Mouse (Mus musculus) cerebellum, adult 9-10 months (tissue): ENCODE results near the gene Mrnip.

ENCODE experiments used
- DNase-seq: peaks from one replicate; pipeline ENCODE4 v3.0.0; 2022

The Mrnip gene

DNA sequence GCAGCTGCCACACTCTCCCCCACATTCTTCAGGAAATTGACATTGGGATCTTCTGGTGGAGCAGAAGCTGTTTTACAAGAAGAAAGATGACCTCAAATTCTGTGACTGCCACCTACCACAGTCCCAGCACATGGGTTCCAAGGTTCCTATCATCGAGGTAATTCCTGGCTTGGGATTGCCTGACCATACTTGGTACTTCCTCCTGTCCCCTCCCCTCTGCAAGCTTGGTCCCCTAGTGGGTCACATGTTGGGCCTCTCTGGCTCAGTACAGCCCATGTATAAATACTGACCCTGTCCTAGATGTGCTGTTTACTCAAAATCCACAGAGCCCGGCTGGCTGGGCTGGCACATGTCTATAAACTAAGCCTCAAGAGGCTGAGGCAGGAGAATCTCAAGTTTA is 31.8 kb downstream of the Mrnip start:
- DNase-seq: no peak

DNA sequence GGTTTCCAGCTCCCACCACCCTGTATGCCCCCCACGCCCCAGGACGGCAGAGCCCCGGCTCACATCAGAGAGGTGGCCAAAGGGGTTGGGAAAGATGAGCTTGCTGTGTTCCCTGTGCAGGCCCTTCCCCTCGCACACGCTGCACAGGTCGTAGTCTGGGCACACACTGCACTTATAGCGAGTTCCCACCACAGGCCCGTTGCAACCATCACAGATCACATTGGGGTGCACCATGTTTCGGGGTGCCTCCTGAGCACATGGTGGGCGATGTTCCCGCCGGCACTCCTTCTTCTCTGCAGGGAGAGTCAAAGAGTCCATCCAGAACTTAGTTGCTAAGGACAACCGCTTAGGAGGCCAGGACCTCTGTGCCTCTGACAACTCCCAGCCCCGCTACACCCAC is 33.1 kb downstream of the Mrnip start:
- no peak for DNase-seq

DNA sequence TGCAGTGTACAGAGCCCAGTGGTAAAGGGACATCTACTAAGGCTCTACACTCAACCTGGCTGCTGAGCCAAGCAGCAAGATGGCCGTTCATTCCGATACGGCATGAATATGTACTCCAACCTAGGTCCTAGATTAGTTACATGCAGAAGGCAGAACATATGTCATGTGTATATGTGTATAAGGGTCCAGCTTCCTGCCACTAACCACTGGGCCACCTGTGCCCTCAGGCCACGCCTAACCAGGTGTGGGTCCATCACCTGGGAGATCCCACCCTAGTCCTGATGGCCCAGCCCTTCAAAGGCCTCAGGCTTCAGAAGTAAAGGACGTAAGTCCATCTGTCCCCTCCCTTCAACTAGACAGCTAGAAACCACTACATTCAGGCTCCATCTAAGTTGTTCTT is 33.8 kb downstream of the Mrnip start:
- DNase-seq: no peak

DNA sequence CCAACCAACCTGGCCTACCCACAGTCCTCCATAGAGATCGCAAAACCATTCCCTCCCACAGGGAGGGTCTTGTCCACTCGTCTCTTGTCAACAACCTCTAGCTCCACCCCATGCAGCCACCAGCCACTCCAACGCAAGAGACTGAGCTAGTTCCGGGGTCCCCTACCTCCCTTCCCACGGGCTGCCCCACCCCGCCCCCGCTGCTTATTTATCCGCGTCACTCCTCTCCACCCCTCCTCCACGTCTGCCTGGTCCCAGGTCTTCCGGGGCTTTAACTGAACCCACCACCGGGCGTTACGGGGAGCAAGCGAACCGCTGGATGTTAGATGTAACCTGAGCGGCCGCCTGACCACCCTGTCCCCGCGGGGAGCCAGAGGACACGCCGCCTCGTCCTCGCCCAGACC is 35.9 kb downstream of the Mrnip start:
- DNase-seq: peak; percentile 96

DNA sequence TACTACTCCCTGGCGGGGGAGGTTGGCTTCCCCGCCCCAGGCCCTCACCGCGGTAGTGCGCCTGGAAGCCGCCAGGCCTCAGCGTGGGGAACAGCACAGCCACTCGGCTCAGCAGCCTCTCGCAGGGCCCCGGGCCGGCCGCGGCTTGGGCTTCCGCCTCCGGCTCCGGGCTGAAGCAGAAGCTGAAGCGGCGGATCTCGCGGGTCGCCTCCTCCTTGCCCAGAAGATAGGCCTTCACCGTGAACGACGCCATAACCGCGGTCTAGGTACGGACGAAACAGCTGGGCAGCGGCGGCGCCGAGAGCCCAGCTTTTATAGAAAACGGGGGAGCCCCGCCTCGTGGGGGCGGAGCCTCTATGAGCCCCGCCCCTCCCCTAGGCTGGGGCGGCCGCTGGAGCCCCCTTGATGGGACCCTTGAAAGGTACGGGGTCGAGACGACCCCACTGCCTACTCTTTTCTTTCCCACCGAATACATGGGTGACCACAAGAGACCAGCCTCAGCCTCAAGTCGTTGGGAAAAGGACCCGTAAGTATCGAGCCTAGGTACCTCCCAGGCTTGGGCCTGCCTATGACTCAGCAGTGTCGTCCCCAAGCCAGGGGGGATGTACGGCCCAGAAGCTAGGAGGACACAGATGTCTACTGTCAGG is 36.4 kb downstream of the Mrnip start, which contains the start of the genes Sqstm1 and Mgat4b:
Gene Sqstm1, minus strand, starts transcription at position 323 of the 647 bp plus-strand sequence.
Gene Mgat4b, plus strand, starts transcription at position 386 of the 647 bp plus-strand sequence.
- peak; percentile 84 for DNase-seq

DNA sequence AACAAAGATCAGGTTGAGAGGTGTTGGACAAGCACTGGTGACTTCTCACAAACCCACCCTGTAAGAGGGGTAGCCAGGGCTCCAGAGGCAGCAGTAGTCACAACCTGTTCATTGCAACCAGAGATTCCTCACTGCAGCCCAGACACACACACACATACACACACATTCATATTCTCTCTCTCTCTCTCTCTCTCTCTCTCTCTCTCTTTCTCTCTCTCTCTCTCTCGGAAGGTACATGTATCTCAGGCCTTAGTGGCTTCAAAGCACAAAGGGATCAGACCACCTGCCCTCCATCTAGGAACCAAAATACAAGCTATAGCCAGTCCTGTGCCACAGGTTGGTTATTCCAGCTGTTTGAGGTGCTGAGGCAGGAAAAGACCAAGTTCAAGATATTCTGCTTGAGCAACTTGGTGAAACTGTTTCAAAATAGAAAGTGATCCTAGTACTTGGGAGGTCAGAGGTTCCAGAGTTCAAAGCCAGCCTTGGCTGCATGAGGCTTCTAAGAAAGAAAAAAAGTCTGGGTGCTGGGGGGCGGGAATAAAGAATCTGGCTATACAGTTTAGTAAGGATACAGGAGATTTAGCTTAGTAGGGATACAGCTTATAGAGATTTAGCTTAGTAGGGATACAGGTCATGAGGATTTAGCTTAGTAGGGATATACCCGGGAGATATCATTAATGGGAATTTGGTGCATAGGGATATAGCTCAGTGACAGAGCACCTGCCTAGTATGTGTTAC is 37.2 kb downstream of the Mrnip start:
- DNase-seq: peak; percentile 46

DNA sequence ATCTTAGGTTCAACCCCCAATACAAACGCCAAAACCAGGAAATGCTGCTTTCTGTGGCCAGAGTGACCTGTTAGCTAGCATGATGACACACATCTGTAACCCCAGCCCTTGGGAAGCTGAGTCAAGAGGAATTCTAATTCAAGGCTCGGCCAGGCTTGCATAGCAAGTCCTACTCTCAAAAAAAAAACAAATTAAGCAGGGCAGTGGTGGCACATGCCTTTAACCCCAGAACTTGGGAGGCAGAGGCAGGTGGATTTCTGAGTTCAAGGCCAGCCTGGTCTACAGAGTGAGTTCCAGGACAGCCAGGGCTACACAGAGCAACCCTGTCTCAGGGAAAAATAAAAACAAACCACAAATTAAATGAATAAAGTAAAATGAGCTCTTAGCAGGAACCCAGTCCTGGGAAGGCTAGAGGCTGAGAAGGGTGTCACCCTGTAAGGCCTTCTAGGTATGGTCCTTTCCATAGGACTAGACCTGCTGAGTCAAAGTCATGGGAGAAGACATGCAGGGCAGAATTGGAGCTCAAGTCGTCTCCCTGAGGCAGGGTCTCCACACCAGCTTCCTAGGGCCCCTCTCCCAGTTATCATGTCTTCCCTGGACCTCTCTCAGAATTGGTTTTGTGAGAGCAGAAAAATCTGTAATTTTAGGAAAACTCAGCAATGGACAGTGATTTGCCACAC is 38.0 kb downstream of the Mrnip start:
- DNase-seq: peak; percentile 37

DNA sequence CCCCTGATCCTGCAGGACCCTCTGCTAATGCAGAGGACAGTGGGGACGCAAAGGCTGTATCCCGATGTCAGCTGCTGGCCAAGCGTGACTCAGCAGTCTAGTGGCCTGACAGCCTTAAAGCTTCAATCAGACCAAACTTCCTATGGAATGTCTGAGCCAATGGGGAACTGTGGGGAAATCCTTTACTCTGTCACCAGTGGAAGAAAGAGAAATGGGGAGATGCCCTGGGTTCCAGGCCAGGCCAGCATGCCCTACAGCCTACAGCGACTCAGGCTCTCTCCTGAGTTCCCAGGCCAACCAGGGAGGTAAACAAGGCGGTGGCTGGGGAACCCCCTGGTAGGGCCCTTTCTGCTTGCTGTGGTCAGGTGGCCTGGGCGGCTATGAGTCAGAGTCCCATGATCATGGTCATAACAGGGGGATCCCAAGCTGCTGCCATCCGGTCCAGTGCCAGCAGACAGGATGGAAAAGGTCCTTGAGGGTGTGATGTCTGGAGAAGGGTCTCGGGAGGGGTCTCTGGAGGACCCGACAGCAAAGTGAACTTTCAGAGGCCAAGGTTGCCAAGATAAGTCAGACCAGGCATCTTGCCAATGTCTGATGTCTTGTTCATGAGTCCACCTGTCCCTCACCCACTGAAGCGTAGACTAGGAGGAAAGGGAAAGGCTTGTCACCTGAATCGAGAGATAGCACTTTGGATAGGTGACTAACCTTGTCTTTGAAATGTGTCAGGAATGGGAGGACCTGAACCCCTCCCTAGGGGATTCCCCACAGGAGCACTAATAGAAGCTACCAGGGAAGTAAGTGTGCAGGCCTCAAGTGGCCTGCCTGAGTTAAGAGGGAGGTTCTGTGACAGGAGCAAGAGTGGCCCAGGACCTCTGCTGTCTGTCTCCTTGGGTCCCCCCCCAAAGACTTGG is 38.9 kb downstream of the Mrnip start:
- DNase-seq: peak; percentile 76

DNA sequence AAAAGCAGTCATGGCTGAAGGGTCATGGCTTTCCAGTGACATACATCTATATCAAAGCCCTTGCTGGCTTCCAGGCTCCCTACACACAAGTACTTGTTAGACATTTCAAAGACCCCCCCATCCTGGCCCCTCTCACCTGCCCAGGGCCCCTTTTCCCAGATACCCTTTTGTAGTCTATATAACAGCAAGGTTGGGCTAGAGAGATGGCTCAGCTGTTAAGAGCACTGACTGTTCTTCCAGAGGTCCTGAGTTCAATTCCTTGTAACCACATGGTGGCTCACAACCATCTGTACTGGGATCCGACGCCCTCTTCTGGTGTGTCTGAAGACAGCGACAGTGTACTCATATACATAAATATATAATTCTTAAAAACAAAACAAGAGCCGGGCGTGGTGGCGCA is 40.4 kb downstream of the Mrnip start:
- DNase-seq: no peak

DNA sequence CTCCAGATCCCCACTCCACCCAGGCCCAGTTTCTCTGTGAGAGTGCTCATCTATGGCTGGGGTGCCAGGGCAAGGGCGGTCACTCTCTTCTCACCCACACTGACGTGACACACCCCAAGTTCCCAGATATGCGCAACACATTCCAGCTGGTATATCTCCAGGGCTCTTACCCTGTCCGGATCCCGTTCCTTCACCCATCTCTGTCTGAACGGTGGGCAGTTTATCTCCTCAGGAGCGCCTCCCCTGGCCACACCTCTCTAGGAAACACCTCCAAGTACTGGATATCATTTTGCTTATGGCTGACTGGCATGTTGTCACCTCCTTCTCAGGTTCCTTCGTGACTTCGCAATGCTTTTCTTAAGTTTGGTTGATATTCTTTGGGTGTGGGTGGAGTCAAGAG is 41.4 kb downstream of the Mrnip start:
- no peak for DNase-seq

DNA sequence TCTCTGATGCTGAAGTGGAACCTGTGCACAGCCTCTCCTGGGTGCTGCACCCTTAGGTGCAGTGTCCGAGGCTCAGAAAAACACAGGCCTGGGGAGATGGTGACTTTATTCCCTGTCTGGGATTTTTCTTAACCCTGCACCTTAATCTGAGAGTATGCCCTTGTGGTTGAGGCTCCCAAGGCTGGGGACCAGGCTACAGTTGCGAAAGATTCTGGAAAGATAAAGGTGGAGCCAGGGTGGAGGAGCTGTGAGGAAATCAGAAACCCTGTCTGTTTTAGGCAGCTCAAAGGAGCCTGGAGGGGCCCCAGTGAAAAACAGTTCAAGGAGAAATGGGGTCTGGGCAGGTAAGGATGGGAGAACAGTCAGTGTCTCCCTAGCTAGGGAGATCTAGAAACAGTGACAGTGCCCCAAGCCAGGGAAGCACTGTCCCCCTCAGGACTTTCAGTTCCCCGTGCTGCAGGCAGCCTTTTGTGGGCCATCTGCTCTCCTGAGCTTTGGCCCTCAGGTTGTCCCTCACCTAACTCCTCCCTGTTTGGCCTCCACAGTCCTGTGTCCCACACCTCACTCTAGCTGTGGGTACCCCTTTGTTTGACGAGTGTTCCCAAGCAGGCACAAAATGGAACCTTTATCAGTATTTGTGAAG is 42.6 kb downstream of the Mrnip start:
- DNase-seq: no peak

DNA sequence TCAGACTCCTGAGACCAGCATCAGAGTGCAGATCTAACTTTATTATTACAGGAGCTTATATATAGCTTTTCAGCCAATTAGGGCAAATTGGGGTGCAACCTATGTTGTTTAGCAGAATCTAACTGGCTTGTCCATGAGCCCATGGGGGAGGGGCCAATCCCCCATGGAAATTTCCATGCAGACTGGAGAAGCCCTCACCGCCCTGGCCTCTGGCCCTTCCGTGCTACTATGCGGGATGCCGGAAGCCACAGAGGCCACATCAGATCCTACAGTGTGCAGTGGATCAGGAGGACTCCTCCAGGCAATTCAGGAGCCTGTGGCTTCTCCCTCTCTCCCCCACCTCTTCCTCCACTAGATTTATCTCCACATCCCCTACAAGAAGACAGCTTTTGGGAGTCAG is 43.6 kb downstream of the Mrnip start:
- DNase-seq: peak; percentile 51

DNA sequence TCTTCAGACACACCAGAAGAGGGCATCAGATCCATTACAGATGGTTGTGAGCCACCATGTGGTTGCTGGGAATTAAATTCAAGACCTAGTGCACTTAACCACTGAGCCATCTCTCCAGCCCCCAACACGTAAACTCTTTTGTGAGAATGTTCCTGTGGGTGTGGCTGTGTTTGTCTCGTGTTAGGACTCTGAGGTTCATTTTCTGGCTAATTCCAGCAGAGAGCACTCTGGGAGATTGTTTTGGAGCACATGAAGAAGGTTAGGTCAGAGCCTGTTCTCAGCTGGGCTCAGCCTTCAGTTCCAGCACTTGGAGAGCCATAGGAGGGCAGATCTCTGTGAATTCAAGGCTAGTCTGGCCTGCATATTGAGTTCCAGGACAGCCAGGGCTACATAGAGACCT is 45.6 kb downstream of the Mrnip start:
- peak; percentile 28 for DNase-seq

DNA sequence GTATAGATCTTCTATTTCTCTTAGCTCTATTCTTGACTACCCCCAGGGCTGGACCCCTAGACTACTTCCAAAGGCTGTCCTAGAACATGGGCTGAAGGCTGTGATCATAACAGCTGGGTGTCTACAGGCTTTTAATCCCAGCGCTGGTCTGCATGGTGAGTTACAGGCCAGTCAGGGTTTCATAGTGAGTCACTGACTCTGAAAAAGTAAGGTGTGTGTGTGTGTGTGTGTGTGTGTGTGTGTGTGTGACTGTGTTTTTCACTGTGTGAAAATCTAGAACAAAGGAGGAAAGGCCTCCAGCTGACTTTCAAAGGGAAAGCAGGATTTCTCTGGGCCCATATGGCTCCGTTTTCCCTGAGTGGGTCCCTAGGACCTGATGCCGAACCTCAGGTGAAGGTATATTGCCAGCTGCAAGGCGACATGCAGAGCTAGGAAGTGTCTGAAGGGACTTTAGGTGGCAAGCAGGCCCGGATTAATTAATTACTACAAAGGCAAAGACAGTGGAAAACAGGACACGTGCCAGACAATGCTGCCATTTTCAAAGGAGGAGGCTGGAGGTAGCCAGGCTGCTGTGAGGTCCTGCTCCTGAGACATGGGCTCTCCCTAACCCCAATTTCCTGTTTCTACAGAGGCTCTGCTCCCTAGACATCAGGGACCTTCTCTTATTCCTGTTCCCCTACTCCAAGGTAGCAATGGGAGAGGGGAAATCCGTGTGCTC is 48.5 kb downstream of the Mrnip start:
- peak; percentile 37 for DNase-seq

DNA sequence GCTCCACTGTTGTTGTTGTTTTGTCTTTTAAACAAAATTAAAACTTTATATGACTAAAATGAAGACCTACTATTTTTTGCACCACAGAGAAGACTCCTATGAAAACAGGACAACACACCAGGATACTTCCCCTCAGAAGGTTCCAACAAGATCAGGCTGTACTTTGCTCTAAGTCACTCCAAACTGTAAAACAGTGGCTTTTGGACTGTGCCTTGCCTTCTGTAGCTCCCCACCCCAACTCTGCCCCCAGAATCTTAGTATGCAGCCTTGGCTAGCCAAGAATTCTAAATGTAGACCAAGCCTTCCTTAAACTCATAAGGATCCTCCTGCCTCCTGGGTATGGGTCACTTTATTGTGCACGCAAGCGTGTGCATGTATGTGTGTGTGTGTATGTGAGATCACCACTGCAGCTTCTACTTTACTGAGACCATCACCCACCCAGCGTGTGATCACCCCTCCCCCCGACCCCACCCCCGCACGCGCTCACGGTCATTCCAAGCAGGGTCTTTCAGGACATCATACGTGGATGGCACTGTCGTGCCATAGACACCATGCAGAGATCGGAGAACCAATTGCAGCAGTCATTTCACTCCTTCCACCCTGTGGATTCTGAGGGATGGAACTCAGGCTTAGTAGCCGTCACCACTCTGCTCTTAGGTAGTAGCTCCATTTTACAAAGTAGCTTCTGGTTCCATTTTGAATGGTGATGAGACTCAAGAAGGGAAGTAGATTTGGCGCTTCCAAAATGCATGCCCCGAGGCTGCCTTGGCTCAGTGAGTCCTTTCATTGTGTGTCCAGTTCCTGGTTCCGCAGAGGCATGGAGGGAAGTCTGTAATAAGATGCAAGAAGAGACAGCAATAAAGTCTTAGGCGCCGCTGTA is 49.8 kb downstream of the Mrnip start:
- peak; percentile 61 for DNase-seq

DNA sequence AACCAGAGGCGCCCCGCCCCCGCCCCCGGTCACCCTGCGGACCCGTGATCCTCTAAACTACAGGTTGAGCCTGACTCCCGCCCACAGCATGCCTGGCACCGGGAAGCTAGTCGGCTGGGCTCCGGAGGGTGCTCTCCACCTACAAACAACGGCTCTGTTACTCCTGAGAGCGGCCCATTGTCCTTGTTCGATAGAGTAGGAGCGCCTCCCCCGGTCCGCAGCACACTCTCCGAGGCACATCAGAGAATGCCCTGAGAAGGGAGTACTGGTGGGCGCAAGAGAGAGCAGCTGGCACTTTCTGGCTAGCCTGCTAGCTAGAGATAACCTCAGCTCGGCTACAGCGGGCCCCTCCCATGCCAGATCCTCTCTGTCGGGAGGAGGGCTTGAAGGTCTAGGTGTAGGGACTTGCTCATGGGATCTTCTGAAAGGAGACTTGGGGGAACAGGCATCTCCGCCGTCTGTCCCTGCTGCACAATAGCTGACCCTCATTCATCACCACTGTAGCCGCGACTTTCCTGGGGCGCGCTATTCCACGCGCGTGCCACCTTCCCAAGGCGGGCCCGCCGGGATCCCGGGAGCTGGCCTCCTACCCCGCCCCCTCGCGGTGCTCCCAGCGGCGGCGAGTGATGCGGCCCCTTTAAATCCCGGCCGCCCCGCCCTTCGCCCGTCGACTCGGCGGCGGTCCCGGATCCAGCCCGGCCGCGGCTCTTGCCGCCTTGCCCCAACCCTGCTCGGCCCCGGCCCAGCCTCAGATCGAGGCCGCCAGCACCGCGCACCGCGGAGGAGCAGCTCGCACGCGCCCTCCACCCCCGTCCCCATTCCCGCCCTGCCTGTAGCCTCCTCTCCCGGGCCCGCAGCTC is 50.7 kb downstream of the Mrnip start:
- DNase-seq: peak; percentile 87

DNA sequence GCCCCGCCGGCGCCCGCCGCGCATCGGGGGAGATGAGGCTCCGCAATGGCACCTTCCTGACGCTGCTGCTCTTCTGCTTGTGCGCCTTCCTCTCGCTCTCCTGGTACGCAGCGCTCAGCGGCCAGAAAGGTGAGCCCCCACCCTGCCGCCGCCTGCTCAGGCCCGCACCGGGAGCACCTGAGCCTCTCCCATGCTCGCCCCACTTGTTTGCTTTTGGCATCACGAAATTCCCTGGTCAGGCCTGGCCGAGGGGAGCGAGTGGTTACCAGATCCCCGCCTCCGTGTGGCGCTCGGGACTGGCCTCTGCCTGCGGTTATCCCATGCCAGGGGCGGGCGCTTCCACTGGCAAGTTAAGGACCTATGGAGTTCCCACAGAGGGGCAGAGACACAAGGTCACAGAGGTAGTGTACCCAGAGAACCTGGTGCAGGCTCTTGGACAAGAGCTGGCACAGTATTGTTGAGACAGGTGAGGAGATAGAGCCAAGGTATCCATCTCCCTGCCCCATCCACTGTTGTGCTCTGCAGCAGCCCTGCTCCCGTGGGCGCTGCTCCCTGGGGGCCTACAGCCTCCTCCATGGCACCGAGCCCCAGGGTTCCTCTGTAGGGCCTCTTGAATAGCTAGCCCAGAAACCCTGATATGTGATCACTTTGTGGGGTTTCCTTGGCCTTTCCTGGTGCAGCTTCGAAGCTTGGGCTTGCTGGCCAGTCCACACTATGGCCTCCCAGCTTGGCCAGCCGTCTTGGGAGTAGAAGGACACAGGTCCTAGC is 51.6 kb downstream of the Mrnip start:
- DNase-seq: peak; percentile 76

DNA sequence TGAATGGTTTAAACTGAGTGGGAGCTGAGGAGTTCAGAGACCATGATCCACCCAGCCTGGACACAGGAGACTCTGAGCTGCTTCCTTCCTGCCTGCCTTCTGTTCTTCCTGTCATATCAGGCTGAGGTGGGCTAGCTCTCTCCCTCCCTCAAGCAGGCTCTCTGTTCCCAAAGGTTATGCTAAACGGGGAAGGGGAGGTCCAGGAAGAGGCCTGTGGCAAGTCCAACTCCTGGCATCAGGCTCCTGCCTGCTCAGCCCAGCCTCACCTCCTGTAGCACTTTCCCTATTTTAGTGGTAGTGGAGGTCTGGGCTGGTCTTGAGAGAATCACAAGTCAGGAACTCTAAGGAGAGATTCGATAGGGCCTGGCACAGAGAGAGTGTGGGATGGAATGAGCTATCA is 52.2 kb downstream of the Mrnip start:
- no peak for DNase-seq

DNA sequence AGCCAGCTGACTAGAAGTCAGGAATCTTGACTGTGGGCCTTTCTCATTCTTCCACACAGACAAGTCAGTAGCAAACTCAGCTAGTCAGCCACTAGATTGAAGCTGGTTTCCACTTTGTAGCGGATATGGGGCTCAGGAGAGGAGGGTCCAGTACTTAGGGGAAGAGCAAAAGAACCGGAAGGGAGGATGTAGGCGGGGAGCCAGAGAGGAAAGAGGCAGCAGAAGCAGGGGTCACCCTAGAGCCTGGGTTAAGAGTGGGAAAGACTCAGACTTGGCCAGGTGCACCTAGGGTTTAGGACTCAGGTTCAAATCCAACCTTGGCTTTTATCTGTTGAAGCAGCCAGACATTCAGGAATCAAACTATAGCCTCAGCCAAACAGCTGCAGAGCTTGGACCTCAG is 53.0 kb downstream of the Mrnip start:
- no peak for DNase-seq
